ENCODE assay signal across 8 mouse cellular contexts in the genomic region with DNA sequence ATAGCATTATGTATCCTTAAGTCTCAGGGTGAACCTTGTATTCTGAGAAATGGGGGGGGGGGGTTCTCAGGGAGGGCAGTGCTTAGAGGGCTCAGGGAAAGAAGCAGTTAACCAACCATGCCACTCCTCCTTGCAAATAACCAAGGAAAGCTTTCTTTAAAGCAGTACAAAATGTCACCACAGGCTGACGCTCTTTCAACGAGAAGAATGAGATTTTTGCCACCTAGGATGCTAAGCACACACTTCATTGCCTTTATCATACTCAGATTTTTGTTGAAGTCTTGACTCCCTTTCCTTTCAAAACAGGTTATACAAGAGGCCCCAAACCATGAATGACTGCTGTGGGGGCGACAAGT. TPM values are rescaled to one million over a fixed set of nuclear protein-coding genes. Genes with fewer than 3 reads are reported as not detected.
A peak's percentile ranks its signal among the peaks of the same experiment; 100 is the strongest.
DNase-seq lines count a peak whose midpoint lies in the region; ATAC-seq and TF ChIP-seq lines count a peak whose summit lies in the region.

No protein-coding gene starts in this region.

- no peak for TF ChIP-seq POLR2A in heart, adult 2 months (IDR thresholded peaks at IDR 0.05; ENCODE audit: insufficient read depth, low read depth, low read length)

- no peaks in the 10 kb centered on the region for H3K36me3 ChIP-seq in heart, adult 2 months (ENCODE audit: control insufficient read depth, insufficient read depth, low read length)
- H3K36me3 ChIP-seq in E14TG2a.4 (ENCODE audit: insufficient read depth, low read length), result no peaks in the 10 kb centered on the region
- no peaks in the 10 kb centered on the region for H3K36me3 ChIP-seq in hindbrain, embryonic 11.5 days (ENCODE audit: control insufficient read depth, insufficient read depth, low read length)
- no peaks in the 10 kb centered on the region for H3K36me3 ChIP-seq in midbrain, embryonic 11.5 days (ENCODE audit: control insufficient read depth, insufficient read depth, low read length)

- no peaks in the 10 kb centered on the region for H3K9me3 ChIP-seq in E14TG2a.4 (ENCODE audit: low read length)
- H3K9me3 ChIP-seq in hindbrain, embryonic 11.5 days (ENCODE audit: control insufficient read depth, low read length), result no peaks in the 10 kb centered on the region
- no peaks in the 10 kb centered on the region for H3K9me3 ChIP-seq in midbrain, embryonic 11.5 days (ENCODE audit: control insufficient read depth, low read length)

- TF ChIP-seq EP300 in heart, adult 2 months (IDR thresholded peaks at IDR 0.05; ENCODE audit: insufficient read depth, low read depth, low read length), result no peak

- no peaks in the 10 kb centered on the region for H3K79me2 ChIP-seq in heart, adult 2 months (replicated peaks; ENCODE audit: control insufficient read depth, insufficient read depth, low read length)

- H3K4me2 ChIP-seq in hindbrain, embryonic 11.5 days (replicated peaks; ENCODE audit: low read depth, low read length), result peak overlapping the region; percentile 61
- peak overlapping the region; percentile 79 for H3K4me2 ChIP-seq in midbrain, embryonic 11.5 days

- no peak for TF ChIP-seq CTCF in heart, adult 2 months (IDR thresholded peaks at IDR 0.05)
- TF ChIP-seq CTCF in E14TG2a.4 (conservative IDR thresholded peaks at IDR 0.05; ENCODE audit: low read length), result no peak

- no peak for ATAC-seq in hindbrain, embryonic 11.5 days (ENCODE audit: low FRiP score)
- ATAC-seq in midbrain, embryonic 11.5 days (ENCODE audit: low FRiP score), result no peak

- H3K4me1 ChIP-seq in heart, adult 2 months (ENCODE audit: control insufficient read depth, insufficient read depth, low read length), result no peaks in the 10 kb centered on the region
- H3K4me1 ChIP-seq in E14TG2a.4 (replicated peaks; ENCODE audit: low read depth, low read length), result peaks cover 41% of the 10 kb centered on the region
- H3K4me1 ChIP-seq in hindbrain, embryonic 11.5 days (replicated peaks; ENCODE audit: control insufficient read depth, insufficient read depth, low read length), result peaks cover 2% of the 10 kb centered on the region; the same call in 1 of the 2 replicates
- H3K4me1 ChIP-seq in midbrain, embryonic 11.5 days (ENCODE audit: control insufficient read depth, insufficient read depth, low read length), result peaks cover 11% of the 10 kb centered on the region

- H3K9ac ChIP-seq in heart, adult 2 months (ENCODE audit: low read depth, low read length), result no peak overlapping the region
- peak overlapping the region; percentile 31; the same call in 1 of the 2 replicates for H3K9ac ChIP-seq in hindbrain, embryonic 11.5 days (ENCODE audit: low read depth, low read length)
- H3K9ac ChIP-seq in midbrain, embryonic 11.5 days (ENCODE audit: low read length), result no peak overlapping the region

- 27% methylated on average over 3 of the region's 3 CpGs for WGBS in heart, adult 2 months
- 0% methylated on average over 3 of the region's 3 CpGs for WGBS in hindbrain, embryonic 11.5 days
- 4% methylated on average over 3 of the region's 3 CpGs for WGBS in midbrain, embryonic 11.5 days

- no peaks in the 10 kb centered on the region for H3K27me3 ChIP-seq in heart, adult 2 months (ENCODE audit: control insufficient read depth, insufficient read depth, low read length)
- H3K27me3 ChIP-seq in E14TG2a.4 (ENCODE audit: insufficient read depth, low read length), result peaks cover 61% of the 10 kb centered on the region
- peaks cover 6% of the 10 kb centered on the region; the same call in 1 of the 2 replicates for H3K27me3 ChIP-seq in hindbrain, embryonic 11.5 days (ENCODE audit: control insufficient read depth, insufficient read depth, low read length)
- peaks cover 15% of the 10 kb centered on the region for H3K27me3 ChIP-seq in midbrain, embryonic 11.5 days (ENCODE audit: control insufficient read depth, insufficient read depth, low read length)

- no peak for DNase-seq in heart, adult 2 months
- DNase-seq in heart, adult 9 months (ENCODE audit: low spot score in 2 of 2), result no peak
- no peak for DNase-seq in hindbrain, embryonic 11.5 days (ENCODE audit: low spot score)
- DNase-seq in midbrain, embryonic 11.5 days (ENCODE audit: low spot score, missing footprints), result no peak
- no peak for DNase-seq in right cerebral cortex, postnatal 4 days
- no peak for DNase-seq in cerebellum, postnatal 14 days
- DNase-seq in layer of hippocampus, adult 9-10 months (ENCODE audit: low spot score), result no peak

- intact Hi-C loops in heart, adult 2 months (cut with DNase I), result loop anchor here (5.0 kb wide), 2 partner anchors 138 to 817 kb away; no protein-coding TSS in a partner anchor

- peak overlapping the region; percentile 75 for H3K4me3 ChIP-seq in heart, adult 2 months
- peak overlapping the region; percentile 71; the same call in 1 of the 2 replicates for H3K4me3 ChIP-seq in E14TG2a.4 (replicated peaks; ENCODE audit: low read length)
- H3K4me3 ChIP-seq in hindbrain, embryonic 11.5 days (ENCODE audit: low read depth, low read length), result peak overlapping the region; percentile 43
- peak overlapping the region; percentile 44; the same call in 1 of the 2 replicates for H3K4me3 ChIP-seq in midbrain, embryonic 11.5 days (ENCODE audit: low read depth, low read length)

- no peak overlapping the region for H3K27ac ChIP-seq in heart, adult 2 months
- no peak overlapping the region for H3K27ac ChIP-seq in hindbrain, embryonic 11.5 days (ENCODE audit: low read depth, low read length)
- no peak overlapping the region for H3K27ac ChIP-seq in midbrain, embryonic 11.5 days (ENCODE audit: low read depth, low read length)

RNA-seq across cellular contexts. Expression of a gene that starts 4.0 kb away (rescaled TPM):
- total RNA-seq in heart, adult 2 months (2021), result 1 to 10 TPM; 2.4 to 3.5 TPM
- polyA plus RNA-seq in heart, adult 2 months (2012; rRNA removed), result 1.4 and 1.5 TPM in 2 replicates
- 57.6 and 84.9 TPM in 2 replicates for polyA plus RNA-seq in hindbrain, embryonic 11.5 days (2014; fragmentation: Nextera tagmentation; extraction: Ambion mirVana)
- polyA plus RNA-seq in midbrain, embryonic 11.5 days (2014; fragmentation: Nextera tagmentation; extraction: Ambion mirVana), result 44.2 and 51.5 TPM in 2 replicates

Comparison
In these comparisons a context has a peak if more than half of its experiments do, and no peak if none do; other contexts are left out.
1. RNA of a gene that starts 4.0 kb away (polyA plus RNA-seq): 57.6 to 84.9 TPM in hindbrain, embryonic 11.5 days and 44.2 to 51.5 TPM in midbrain, embryonic 11.5 days; 1.4 to 1.5 TPM in heart, adult 2 months; every median in the first group is over 10 times any median in the second.
2. Peak in every context shown above with its lines, with median percentiles within 50 percentile points of each other: H3K4me3 ChIP-seq.